Mouse (Mus musculus): ENCODE results near the gene Arl3. TPM values are rescaled to one million over a fixed set of nuclear protein-coding genes. Genes with fewer than 3 reads are reported as not detected.

The Arl3 gene
- total RNA-seq (2017): 28.8 and 35.8 TPM in 2 replicates

DNA sequence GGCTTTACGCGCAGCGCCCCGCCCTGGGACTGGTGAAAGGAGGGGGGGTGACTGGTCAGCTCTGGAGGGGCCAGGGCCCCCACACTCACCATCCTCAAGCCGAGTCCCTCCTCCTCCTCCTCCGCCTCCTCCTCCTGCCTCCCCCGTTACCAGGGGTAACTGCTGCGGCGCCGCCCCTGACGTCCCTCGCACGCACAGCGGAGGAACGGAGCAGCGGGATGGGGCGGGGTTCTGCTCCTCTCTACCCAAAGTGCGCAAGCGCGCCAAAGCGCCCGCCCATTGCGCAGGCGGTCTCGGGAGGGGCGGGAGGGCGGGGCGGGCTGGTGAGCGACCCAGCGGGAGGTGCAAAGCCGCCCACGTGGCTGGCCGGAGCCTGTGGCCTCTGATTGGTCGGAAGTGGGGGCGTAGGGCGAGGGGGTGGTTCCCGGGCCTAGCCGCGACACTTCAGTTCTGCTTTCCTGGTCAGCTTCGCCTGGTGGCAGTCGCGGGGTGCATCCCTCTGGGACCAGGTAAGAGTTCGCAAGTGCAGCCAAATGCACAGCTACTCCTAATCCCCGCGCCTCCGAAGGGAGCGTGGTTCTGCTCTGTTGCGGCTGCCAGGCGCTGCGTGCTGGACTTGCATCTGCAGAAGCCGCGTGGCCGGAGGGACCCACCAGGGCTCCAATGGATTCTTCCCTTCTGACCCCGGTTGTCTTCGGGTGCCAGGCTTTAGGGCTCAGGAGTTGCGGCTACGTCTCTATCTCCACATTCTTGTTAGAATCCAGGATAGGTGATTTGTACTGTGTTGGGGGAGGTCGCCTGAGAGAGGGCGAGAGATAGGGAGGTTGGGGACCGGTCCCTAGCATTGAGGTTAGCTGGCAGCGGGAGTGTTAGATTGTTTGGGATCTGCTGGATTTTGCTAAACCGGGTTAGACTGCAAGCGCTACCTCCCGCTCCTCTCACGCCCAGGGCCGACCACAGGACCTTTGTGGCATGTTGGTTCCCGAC, at the start of gene Arl3, which contains the start of gene Sfxn2:
Gene Arl3, minus strand, starts transcription at position 248 of the 987 bp plus-strand sequence.
Gene Sfxn2, plus strand, starts transcription at position 415 of the 987 bp plus-strand sequence.
- peak; percentile 96 to 98 for ATAC-seq (replicated peaks in 1 of 2; ENCODE audit: insufficient read depth in 1 of 2, low FRiP score in 2 of 2, low TSS enrichment in 1 of 2, low read depth in 1 of 2, poor library complexity in 2 of 2, severe bottlenecking in 2 of 2)

DNA sequence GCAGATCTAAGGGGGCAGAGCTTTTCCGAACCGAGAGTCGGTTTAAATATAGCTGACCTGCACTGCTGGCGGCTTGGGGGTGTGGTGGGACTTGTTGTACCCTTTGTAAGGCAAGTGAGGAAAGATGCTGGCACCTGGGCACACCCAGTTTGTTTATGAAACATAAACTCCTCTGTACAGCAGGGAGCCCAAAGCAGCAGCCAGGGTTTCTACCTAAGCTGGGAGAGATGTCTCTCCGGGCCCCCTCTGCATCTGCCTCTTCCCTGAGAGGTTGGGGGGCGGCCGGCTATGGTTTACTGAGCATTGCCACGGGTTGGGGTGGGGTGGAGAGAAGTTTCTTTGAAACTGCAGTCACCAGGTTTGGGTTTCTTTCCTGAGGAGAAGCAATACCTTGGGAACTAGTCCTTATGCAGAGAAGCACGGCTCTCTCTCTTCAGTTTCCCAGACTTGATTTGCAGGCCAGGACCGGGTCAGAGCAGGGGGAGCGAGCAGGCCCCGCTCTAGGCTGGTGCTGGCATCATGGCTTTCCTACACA, 49.7 kb upstream of the Arl3 start:
- no peak for ATAC-seq (replicated peaks in 1 of 2; ENCODE audit: insufficient read depth in 1 of 2, low FRiP score in 2 of 2, low TSS enrichment in 1 of 2, low read depth in 1 of 2, poor library complexity in 2 of 2, severe bottlenecking in 2 of 2)

DNA sequence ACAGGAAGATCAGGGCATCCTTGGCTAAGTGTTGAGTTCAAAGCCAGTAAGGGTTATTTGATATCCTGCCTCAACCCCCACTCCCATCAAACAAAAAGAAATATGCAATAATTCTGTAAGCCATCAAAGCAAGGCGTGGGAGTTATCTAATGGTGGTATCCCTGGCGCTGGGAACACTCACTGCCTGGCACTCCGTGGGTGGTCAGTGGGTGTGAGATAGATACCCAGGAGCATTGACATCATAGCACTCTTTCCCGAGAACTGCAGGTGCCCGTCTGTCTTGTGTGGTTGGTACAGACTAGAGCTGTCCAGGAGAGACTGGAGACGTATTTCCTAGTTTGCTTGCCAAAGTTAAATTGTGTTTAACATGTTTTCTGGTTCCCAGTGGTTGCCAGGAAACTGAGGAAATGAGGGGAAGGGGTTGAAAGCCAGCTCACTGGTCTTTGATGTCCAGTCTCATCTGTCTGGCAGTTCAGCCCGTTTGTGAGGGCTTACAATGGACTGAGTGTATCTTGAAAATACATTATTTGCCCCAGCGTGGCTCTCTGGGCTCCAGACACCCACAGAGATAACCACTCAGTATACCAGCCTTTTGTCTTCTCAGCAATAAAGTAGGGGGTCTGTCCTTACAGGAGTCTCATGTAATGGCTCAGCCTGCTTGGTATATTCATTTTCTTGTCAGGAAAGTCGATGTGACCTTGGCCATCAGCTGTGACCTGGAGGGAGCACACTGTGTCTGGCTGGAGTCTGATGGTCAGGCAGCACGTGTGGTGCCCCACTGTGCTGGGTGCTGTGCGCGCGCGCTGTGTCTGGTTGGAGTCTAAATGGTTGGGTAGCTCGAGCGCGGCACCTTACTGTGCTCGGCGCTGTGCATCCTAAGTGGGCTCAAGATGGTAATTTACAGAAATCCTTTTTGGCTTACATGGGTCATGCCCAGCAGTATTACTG, 48.5 kb upstream of the Arl3 start:
- ATAC-seq (replicated peaks in 1 of 2; ENCODE audit: insufficient read depth in 1 of 2, low FRiP score in 2 of 2, low TSS enrichment in 1 of 2, low read depth in 1 of 2, poor library complexity in 2 of 2, severe bottlenecking in 2 of 2): no peak

DNA sequence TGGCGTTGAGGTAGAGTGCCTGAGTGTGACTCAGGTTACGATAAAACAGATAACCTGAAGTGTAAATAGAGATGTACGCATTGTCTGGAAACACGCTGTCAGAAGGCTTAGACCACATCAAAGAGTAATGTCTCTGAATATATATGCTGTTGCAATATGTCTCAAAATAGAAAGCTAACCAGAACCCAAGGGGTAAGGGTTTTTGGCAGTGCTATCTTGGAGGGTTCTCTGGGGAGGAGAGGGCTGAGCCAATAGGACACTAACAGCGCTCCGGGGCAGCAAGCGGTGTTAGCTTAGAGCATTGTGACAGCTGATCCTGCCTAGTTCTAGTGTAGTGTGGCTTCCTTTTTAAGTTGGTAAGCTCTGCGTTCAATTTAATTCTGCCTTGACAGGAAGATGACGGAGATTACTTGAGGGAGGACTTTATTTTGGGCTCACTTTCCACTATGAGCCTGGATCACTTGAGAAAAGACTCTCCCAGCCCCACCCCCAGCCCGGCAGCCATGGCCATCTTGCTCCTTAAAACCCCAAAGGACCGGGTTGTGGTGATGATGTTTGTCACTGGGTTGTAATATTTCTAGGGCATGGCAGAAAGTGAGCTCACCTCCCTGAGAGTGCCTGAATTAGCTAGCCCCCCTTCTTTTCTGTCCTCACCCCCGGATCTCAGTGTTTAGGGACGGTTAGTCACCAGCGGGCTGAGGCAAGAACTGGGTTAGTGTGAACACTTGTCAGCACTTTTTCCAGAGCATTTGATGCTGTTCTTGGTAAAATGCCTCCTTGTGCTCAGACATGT, 47.2 kb upstream of the Arl3 start:
- ATAC-seq (replicated peaks in 1 of 2; ENCODE audit: insufficient read depth in 1 of 2, low FRiP score in 2 of 2, low TSS enrichment in 1 of 2, low read depth in 1 of 2, poor library complexity in 2 of 2, severe bottlenecking in 2 of 2): no peak

DNA sequence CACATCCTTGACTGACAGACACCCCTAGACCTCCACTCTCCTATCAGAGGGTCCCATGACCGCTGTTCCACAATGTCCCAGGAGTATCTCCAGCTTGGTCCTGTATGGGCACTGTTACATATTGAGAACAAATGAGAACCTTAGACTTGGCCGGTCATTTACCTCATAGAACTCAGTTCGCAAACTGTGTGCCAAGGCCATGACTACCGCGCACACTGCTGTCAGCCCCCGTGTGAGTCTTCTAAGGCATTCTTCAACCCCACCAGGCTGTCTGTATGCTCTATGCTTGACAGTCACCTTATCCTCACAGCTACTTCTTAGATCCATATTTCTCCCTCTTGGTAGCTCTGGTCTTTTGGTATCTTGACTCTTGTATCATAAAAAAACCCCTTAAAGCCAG, 46.5 kb upstream of the Arl3 start:
- ATAC-seq (replicated peaks in 1 of 2; ENCODE audit: insufficient read depth in 1 of 2, low FRiP score in 2 of 2, low TSS enrichment in 1 of 2, low read depth in 1 of 2, poor library complexity in 2 of 2, severe bottlenecking in 2 of 2): no peak

DNA sequence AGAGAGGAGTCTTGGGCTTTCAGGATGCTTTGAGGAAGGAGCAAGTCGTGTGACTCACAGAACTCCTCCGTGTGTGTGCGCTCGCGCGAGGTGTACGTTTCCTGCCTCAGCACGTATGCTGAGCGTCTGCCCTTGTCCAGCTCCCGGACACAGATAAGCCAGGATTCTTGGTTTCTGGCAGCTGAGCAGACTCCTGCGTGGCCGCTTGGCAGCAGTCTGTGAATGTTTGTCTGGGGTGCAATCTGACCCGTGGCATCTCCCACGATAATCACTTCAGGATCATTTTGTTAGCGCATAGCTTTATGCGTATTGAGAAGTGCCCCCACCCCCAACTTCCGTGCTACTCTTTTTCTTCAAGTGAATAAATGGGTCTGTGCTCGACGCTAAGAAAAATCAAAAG, 46.0 kb upstream of the Arl3 start:
- no peak for ATAC-seq (replicated peaks in 1 of 2; ENCODE audit: insufficient read depth in 1 of 2, low FRiP score in 2 of 2, low TSS enrichment in 1 of 2, low read depth in 1 of 2, poor library complexity in 2 of 2, severe bottlenecking in 2 of 2)

DNA sequence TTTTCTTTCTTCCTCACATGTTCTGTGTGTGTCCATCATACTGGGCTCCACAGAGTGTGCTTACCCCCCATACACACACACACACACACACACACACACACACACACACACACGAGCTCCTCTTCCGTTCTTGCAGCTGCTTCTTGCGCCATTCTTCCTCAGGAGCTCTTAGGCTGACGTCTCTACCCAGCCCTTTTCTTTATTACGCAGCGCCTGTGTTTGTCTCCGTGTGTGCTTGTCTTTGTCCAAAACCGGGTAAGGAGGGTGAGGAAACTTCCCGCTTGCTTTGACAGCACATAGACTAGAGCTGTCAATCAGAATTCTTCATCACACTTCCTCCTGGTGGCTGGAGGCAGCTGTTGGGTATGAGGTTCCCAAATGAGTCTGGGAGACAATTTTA, 45.3 kb upstream of the Arl3 start:
- peak; percentile 46 to 68; a peak in 3 of 4 replicates for ATAC-seq (replicated peaks in 1 of 2; ENCODE audit: insufficient read depth in 1 of 2, low FRiP score in 2 of 2, low TSS enrichment in 1 of 2, low read depth in 1 of 2, poor library complexity in 2 of 2, severe bottlenecking in 2 of 2)

DNA sequence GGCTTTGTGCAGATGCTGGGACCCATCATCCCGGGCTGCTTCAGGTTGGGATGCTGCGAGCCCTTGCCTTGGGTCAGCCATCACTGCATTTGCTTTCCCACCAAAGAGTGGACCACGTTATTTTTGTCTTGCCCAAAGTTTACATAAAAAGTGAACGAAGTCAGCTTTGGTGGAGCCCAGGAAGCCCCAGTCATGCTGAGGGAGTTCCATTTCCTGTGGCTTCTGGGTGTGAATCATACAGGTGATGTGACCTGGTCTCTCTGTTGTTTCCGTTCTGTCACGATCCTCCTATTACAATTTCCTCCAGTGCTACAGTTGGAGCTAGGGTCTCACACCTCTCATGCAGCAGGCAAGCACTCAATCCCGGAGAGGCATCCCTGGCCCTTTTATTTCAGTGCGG, 44.4 kb upstream of the Arl3 start:
- ATAC-seq (replicated peaks in 1 of 2; ENCODE audit: insufficient read depth in 1 of 2, low FRiP score in 2 of 2, low TSS enrichment in 1 of 2, low read depth in 1 of 2, poor library complexity in 2 of 2, severe bottlenecking in 2 of 2): no peak

DNA sequence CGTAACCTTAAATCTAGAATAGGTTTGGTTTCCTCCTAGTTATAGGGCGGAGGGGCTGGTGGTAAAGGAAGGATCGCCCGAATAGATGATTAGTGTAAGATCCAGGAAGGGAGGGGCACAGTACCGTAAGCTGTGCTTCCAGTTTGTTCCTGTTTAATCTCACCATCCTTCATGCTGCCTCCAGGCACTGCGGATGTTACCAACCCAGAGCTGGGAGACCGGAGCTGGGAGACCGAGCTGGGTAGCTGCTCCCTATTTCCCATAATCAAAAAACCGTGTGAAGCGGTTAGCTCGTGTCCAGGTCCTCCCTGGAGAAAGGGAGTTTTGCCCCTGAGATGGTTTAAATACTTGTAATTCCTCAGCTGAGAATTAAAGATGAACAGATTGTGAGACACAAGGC, 43.4 kb upstream of the Arl3 start:
- no peak for ATAC-seq (replicated peaks in 1 of 2; ENCODE audit: insufficient read depth in 1 of 2, low FRiP score in 2 of 2, low TSS enrichment in 1 of 2, low read depth in 1 of 2, poor library complexity in 2 of 2, severe bottlenecking in 2 of 2)

DNA sequence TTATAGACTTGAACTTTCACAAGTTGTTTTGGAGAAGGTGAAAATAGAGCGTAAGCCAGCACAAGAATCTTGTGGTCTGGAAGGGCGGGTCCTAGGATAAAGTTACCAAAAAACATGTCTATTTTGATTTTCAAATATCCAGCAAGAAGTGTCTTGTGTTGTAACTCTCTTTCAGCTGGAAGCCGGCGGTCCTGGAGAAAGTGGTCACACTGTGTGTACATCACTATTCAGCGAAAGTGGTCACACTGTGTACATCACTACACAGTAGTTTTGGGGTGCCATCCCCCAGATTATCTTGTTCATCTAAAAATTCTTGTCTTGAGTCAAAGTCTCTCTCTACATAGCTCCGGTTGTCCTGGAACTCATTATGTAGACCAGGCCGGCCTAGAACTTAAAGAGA, 35.2 kb upstream of the Arl3 start:
- ATAC-seq (replicated peaks in 1 of 2; ENCODE audit: insufficient read depth in 1 of 2, low FRiP score in 2 of 2, low TSS enrichment in 1 of 2, low read depth in 1 of 2, poor library complexity in 2 of 2, severe bottlenecking in 2 of 2): no peak

DNA sequence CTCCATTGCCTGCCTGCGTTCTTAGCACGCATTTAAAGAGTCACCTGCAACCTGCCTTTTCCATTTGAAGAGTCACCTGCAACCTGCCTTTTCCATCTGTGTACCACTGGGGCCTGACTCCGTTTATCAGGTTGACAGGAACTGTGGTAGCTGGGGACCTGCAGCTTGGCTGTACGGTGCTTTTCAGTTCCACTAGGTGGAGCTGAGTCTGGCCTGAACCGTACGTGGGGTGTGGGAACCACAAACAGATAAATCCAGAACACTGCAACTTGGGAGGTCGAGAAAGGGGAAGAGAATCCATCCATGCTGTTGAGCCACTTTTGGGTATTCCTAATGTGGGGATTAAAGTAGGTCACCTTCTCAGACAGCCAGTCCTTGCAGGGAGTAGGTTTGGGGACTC, 34.4 kb upstream of the Arl3 start:
- peak; percentile 42 to 46; a peak in 2 of 4 replicates for ATAC-seq (replicated peaks in 1 of 2; ENCODE audit: insufficient read depth in 1 of 2, low FRiP score in 2 of 2, low TSS enrichment in 1 of 2, low read depth in 1 of 2, poor library complexity in 2 of 2, severe bottlenecking in 2 of 2)

DNA sequence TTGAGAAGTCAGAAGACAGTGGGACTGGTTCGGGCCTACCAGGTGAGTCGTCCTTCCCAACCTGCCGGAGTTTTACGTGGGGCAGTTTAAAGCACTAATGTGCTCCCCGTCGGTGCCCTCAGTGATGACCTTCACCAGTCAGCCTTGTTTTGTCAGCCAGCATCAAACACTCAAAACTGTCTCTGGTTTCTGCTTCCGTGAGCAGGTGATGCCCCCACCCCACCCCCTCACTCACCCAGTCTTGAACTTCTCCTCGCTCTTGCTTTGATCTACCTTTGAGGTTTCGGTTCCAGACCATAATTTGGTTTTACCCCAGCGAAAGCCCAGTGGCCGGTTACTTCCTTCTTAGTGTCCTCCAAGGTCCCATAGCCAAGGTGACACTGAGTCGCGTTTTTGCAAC, 33.7 kb upstream of the Arl3 start:
- no peak for ATAC-seq (replicated peaks in 1 of 2; ENCODE audit: insufficient read depth in 1 of 2, low FRiP score in 2 of 2, low TSS enrichment in 1 of 2, low read depth in 1 of 2, poor library complexity in 2 of 2, severe bottlenecking in 2 of 2)

DNA sequence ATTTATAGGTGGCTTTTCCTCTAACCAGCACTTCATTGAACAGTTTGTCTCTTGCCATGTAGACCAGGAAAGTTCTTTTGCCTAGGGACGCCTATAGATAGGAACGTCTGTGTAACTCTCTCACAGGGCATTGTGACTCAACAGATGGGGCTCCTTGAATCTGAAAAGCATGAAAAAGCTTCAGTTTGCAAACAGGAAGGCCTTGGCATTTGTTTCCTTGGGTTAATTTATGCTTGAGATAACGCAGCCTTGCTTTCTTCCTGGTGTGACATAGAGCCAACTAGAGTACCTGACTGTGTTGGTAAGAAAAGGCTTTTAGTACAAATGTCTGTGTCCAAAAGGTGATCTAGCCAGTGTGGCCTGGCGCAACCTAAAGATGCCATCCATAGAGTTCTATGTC, 29.4 kb upstream of the Arl3 start:
- no peak for ATAC-seq (replicated peaks in 1 of 2; ENCODE audit: insufficient read depth in 1 of 2, low FRiP score in 2 of 2, low TSS enrichment in 1 of 2, low read depth in 1 of 2, poor library complexity in 2 of 2, severe bottlenecking in 2 of 2)

DNA sequence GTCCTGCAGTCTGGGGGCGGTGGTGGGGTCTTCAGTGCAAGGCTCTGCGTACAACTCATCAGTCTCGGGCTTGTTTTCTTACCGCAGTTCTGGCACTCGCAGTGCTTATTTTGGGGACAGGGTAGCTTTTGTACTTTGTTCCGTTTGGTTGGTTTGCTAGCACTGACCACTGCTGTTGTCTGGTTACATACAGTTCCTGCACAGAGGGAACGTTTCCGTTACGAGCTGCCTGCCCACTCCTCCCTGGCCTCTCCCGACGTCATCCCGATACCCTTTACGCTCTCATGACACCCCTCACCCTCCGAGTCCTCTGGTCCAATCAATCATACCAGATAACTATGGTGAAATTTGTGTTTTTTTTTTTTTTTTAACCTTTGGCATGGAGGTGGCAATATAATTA, 28.5 kb upstream of the Arl3 start:
- no peak for ATAC-seq (replicated peaks in 1 of 2; ENCODE audit: insufficient read depth in 1 of 2, low FRiP score in 2 of 2, low TSS enrichment in 1 of 2, low read depth in 1 of 2, poor library complexity in 2 of 2, severe bottlenecking in 2 of 2)

DNA sequence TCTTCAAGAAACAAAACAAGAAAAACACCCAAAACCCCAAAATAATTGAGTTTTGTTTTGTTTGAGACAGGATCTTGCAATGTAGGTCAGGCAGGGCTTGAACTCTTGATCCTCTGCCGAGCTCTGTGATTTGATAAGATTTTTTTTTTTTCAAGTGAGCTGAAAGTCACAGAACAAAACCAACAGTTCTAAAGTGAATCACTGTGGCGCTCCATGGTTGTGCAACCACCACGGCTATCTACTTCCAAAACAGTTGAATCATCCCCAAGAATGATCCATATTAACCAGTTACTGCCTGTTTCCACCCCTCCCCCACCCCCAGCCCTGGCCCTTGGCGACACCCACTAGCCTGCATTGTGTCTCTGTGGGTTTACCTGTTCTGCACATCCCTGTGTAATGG, 27.4 kb upstream of the Arl3 start:
- ATAC-seq (replicated peaks in 1 of 2; ENCODE audit: insufficient read depth in 1 of 2, low FRiP score in 2 of 2, low TSS enrichment in 1 of 2, low read depth in 1 of 2, poor library complexity in 2 of 2, severe bottlenecking in 2 of 2): no peak

DNA sequence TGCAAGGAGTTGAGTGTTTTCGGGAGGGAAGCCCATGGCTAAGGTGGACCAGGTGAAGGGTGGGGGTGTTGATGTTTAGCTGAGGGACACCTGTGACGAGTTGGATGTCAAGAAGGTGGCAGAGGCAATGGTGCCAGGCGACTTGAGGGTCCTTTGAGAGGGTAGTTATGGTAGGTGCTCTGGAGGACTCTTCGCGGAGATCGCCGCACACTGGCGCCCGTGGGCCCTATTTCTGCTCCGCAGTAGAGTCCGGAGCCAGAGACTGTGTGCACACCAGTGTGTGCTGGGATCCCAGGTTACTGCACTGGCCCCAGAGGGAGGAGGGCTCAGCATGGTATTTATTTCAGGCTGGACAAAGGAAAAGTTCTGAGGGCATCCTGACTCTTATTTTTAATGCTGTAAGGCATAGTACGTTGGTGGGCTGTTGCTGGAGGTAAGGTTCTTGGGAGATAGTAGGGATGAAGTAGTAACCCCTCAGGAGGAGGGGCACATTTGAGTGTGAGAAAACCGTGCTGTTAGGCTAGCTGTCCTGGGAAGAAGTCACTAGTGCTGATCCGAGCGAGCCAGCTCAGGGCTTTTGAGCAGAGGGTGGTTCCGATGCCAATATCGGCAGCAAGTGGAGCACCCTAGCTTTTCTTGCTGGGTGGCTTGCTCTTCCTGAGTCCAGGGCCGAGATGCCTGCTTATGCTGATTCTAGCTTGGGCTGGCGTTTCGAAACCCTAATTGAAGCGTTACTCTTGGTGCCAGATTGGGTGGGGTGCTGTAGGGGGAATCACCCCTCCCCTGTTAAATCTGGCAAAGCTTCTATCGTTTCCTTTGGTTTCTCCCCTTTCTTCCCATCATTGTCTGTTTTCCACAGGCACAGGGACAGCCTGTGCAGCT, 26.6 kb upstream of the Arl3 start:
- no peak for ATAC-seq (replicated peaks in 1 of 2; ENCODE audit: insufficient read depth in 1 of 2, low FRiP score in 2 of 2, low TSS enrichment in 1 of 2, low read depth in 1 of 2, poor library complexity in 2 of 2, severe bottlenecking in 2 of 2)
